Mouse (Mus musculus) embryonic fibroblast, embryonic 13.5 days (primary cell): ENCODE measurements around the gene Nav3.

Source experiments
- CTCF ChIP-seq: IDR thresholded peaks from 2 replicates; pipeline ENCODE4 v1.5.1; 2011; ENCODE audit warnings: mild to moderate bottlenecking, control low read depth, low read length, moderate library complexity, borderline replicate concordance; ENCODE audit not compliant: insufficient read depth
- POLR2A ChIP-seq: IDR thresholded peaks from 2 replicates; pipeline ENCODE4 v1.6.1; 2011; ENCODE audit warnings: low read depth, mild to moderate bottlenecking, control low read depth, low read length, moderate library complexity

GRCm38 (mm10) chr10:110455838-110456493 is at the start of gene Nav3:
- 0 out of 2 replicates have a peak, but pooled peaks have one; percentile 27 for TF ChIP-seq CTCF
- TF ChIP-seq POLR2A, result no peak
